Mouse (Mus musculus) olfactory bulb, adult 2 months (tissue): ENCODE results near the gene Mtmr4.

Source experiments
- CTCF ChIP-seq: fragments of 200-500 bp; IDR thresholded peaks from 2 replicates; pipeline ENCODE4 v1.5.1; 2012; ENCODE audit warnings: low read depth, mild to moderate bottlenecking, low read length, moderate library complexity; ENCODE audit not compliant: insufficient read depth
- POLR2A ChIP-seq: fragments of 200-500 bp; IDR thresholded peaks from 2 replicates; pipeline ENCODE4 v1.6.1; 2012; ENCODE audit warnings: mild to moderate bottlenecking, low read depth, low read length, moderate library complexity; ENCODE audit not compliant: insufficient read depth

DNA sequence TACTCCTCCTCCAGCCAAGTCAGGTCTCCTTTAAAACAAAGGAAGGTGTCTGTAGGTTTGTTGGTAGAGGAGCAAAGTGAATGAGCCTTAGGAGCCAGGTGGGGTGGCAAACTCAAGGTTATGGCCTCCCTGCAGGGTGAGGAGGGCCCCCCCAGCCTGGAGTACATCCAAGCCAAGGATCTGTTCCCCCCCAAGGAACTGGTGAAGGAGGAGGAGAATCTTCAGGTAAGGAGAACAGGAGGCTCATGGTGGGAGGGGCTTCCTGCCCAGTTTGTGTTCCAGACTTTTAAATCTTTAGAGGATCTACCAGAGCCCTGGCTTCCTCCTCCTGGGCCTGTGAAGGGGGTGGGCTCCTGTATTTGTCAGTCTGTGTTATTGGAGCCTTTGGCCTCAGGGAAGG lies 5.1 kb downstream of the Mtmr4 start:
- TF ChIP-seq POLR2A, result no peak
- TF ChIP-seq CTCF, result no peak
